Mouse (Mus musculus): ENCODE measurements at regions not wholly inside any gene's neighbourhood (a gene's known extent, or its start where the extent isn't known, plus 50 kb on each side); places are given as distances from the start of the nearest gene placed in this dataset.

DNA sequence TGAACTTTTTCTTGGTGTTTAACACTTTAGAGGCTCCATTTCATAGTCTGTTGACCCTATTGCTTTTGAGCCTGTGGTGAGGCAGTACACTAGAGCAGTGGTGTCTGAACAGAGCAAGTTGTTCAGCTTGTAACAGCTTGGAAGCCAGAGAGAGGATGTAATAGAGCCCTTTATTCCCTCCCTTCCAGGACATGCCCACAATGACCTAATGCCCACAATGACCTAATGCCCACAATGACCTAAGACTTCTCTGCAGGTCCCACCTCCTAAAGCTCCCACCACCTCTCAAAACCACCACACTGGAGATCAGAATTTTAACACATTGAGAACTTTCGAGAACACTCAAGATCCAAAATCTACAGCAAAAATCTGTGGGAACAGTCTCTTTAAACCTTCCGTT lies 115.6 kb downstream of the S1pr1 start:
- DNase-seq (ENCODE audit: extremely low read depth): no peak
- Histone ChIP-seq H3K27me3 (replicated peaks) (no peaks in the 10 kb centered on the region), H3K4me2 (ENCODE audit: insufficient read depth, low read depth, poor library complexity, severe bottlenecking) (no peak overlapping the region), H3K9me3 (replicated peaks; ENCODE audit: low read length) (no peaks in the 10 kb centered on the region), H3K27ac (ENCODE audit: insufficient read depth, low read depth) (no peak overlapping the region), H3K36me3 (replicated peaks in 1 of 2; ENCODE audit: control insufficient read depth in 1 of 2, insufficient read depth in 1 of 2, low read length in 1 of 2) (no peaks in the 10 kb centered on the region), H3K79me2 (replicated peaks; ENCODE audit: control insufficient read depth, extremely low read depth, insufficient read depth, poor library complexity, severe bottlenecking) (no peaks in the 10 kb centered on the region), H3K4me3 (replicated peaks in 1 of 3; ENCODE audit: low read depth in 2 of 3, low read length in 2 of 3, poor library complexity in 1 of 3) (no peak overlapping the region), H3K9ac (ENCODE audit: insufficient read depth, low read depth) (no peak overlapping the region), H3K4me1 (ENCODE audit: control insufficient read depth in 1 of 2, insufficient read depth in 2 of 2) (no peaks in the 10 kb centered on the region)
- TF ChIP-seq CTCF (conservative IDR thresholded peaks at IDR 0.05 in 1 of 2, IDR thresholded peaks at IDR 0.05 in 1 of 2; ENCODE audit: low read depth in 2 of 2, low read length in 2 of 2): no peak
- no peak for TF ChIP-seq BHLHE40 (IDR thresholded peaks at IDR 0.05; ENCODE audit: low read depth, low read length)
- TF ChIP-seq GABPA (IDR thresholded peaks at IDR 0.05; ENCODE audit: insufficient replicate concordance, low read depth, low read length): no peak
- no peak for TF ChIP-seq CHD1 (IDR thresholded peaks at IDR 0.05; ENCODE audit: low read depth, low read length)
- TF ChIP-seq E2F4 (IDR thresholded peaks at IDR 0.05; ENCODE audit: insufficient replicate concordance, low read depth, low read length): no peak
- no peak for TF ChIP-seq MYC (IDR thresholded peaks at IDR 0.05; ENCODE audit: low read depth, low read length)
- no peak for TF ChIP-seq KAT2A (IDR thresholded peaks at IDR 0.05; ENCODE audit: insufficient replicate concordance, low read length)
- TF ChIP-seq MAFK (IDR thresholded peaks at IDR 0.05; ENCODE audit: insufficient replicate concordance, low read length): no peak
- no peak for TF ChIP-seq USF1 (IDR thresholded peaks at IDR 0.05; ENCODE audit: low read depth, low read length)
- no peak for TF ChIP-seq CHD2 (IDR thresholded peaks at IDR 0.05; ENCODE audit: low read length)
- dilution Hi-C loops (cut with MboI; ENCODE audit: extremely low pct_ligation_motif_present, extremely low pct_unique_long_range_greater_than_20kb, low sequenced_read_pairs) (no loop called here), in situ Hi-C loops (cut with MboI; ENCODE audit: low pct_ligation_motif_present, low pct_unique_long_range_greater_than_20kb, low sequenced_read_pairs) (no loop called here)

DNA sequence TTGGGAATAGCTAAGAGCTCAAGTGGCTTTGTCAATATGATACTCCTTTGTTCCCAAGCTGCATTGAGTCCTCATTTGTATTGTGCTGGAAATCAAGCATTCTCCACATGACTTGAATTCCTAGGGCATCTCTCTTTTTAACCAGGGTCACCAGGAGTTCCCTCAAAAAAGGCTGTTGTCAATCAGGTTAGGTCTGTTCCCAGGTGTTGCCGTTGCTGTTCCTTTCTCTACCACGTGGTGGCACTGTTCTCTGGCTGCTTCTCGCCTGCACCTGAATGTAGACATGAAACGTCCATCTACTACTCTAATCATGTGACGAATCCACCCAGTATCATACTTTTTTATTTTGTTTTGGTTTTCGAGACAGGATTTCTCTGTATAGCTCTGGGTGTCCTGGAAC lies 118.3 kb downstream of the S1pr1 start:
- no peak overlapping the region for H3K4me3 ChIP-seq (replicated peaks in 1 of 3; ENCODE audit: low read depth in 2 of 3, low read length in 2 of 3, poor library complexity in 1 of 3)
- H3K36me3 ChIP-seq (replicated peaks in 1 of 2; ENCODE audit: control insufficient read depth in 1 of 2, insufficient read depth in 1 of 2, low read length in 1 of 2): no peaks in the 10 kb centered on the region
- H3K9me3 ChIP-seq (replicated peaks; ENCODE audit: low read length): no peaks in the 10 kb centered on the region
- no peak overlapping the region for H3K9ac ChIP-seq (ENCODE audit: insufficient read depth, low read depth)
- H3K27ac ChIP-seq (ENCODE audit: insufficient read depth, low read depth): no peak overlapping the region
- dilution Hi-C loops (cut with MboI; ENCODE audit: extremely low pct_ligation_motif_present, extremely low pct_unique_long_range_greater_than_20kb, low sequenced_read_pairs): no loop called here
- H3K27me3 ChIP-seq (replicated peaks): no peaks in the 10 kb centered on the region
- TF ChIP-seq POLR2A (IDR thresholded peaks at IDR 0.05; ENCODE audit: low read depth, low read length) (no peak), RAD21 (IDR thresholded peaks at IDR 0.05; ENCODE audit: low read depth, low read length) (peak; percentile 71), RCOR1 (conservative IDR thresholded peaks at IDR 0.05; ENCODE audit: low read depth, low read length) (no peak), CTCF (conservative IDR thresholded peaks at IDR 0.05 in 1 of 2, IDR thresholded peaks at IDR 0.05 in 1 of 2; ENCODE audit: low read depth in 2 of 2, low read length in 2 of 2) (peak; percentile 88 to 98), ZC3H11A (IDR thresholded peaks at IDR 0.05; ENCODE audit: low read depth, low read length) (no peak), HCFC1 (IDR thresholded peaks at IDR 0.05; ENCODE audit: low read depth, low read length) (no peak), GABPA (IDR thresholded peaks at IDR 0.05; ENCODE audit: insufficient replicate concordance, low read depth, low read length) (no peak), CHD2 (IDR thresholded peaks at IDR 0.05; ENCODE audit: low read length) (no peak), EP300 (IDR thresholded peaks at IDR 0.05; ENCODE audit: low read length) (no peak), POLR2AphosphoS2 (IDR thresholded peaks at IDR 0.05; ENCODE audit: low read depth, low read length) (no peak), MAX (IDR thresholded peaks at IDR 0.05; ENCODE audit: low read length) (peak; percentile 87), SIN3A (IDR thresholded peaks at IDR 0.05; ENCODE audit: low read length) (no peak), ZKSCAN1 (IDR thresholded peaks at IDR 0.05; ENCODE audit: borderline replicate concordance, low read depth, low read length) (no peak), ZNF384 (IDR thresholded peaks at IDR 0.05; ENCODE audit: low read depth, low read length) (no peak), JUND (conservative IDR thresholded peaks at IDR 0.05; ENCODE audit: low read depth, low read length) (no peak), MAFK (IDR thresholded peaks at IDR 0.05; ENCODE audit: insufficient replicate concordance, low read length) (no peak), KAT2A (IDR thresholded peaks at IDR 0.05; ENCODE audit: insufficient replicate concordance, low read length) (no peak), USF1 (IDR thresholded peaks at IDR 0.05; ENCODE audit: low read depth, low read length) (no peak; the same call in 1 of the 2 replicates), CHD1 (IDR thresholded peaks at IDR 0.05; ENCODE audit: low read depth, low read length) (no peak), MEF2A (IDR thresholded peaks at IDR 0.05; ENCODE audit: borderline replicate concordance, low read depth, low read length) (no peak), SMC3 (IDR thresholded peaks at IDR 0.05; ENCODE audit: low read depth, low read length) (peak; percentile 86), NRF1 (IDR thresholded peaks at IDR 0.05; ENCODE audit: low read depth, low read length) (no peak)
- peak; percentile 72 for DNase-seq (ENCODE audit: extremely low read depth)
- peak overlapping the region; percentile 42; the same call in 1 of the 2 replicates for H3K4me2 ChIP-seq (ENCODE audit: insufficient read depth, low read depth, poor library complexity, severe bottlenecking)
- no peaks in the 10 kb centered on the region for H3K79me2 ChIP-seq (replicated peaks; ENCODE audit: control insufficient read depth, extremely low read depth, insufficient read depth, poor library complexity, severe bottlenecking)
- no peaks in the 10 kb centered on the region for H3K4me1 ChIP-seq (ENCODE audit: control insufficient read depth in 1 of 2, insufficient read depth in 2 of 2)
- in situ Hi-C loops (cut with MboI; ENCODE audit: low pct_ligation_motif_present, low pct_unique_long_range_greater_than_20kb, low sequenced_read_pairs): no loop called here

Measured in CH12.LX (cell line).